Mouse (Mus musculus) layer of hippocampus, postnatal 25 days (tissue): ENCODE measurements around the gene Pign. TPM values are rescaled to one million over a fixed set of nuclear protein-coding genes. Genes with fewer than 3 reads are reported as not detected.

Experiments used
- DNase-seq, 2 experiments: peaks; one replicate each; pipeline ENCODE4 v3.0.0; 2022; ENCODE audit warnings: mixed read lengths in 2 of 2, low spot score in 1 of 2; ENCODE audit errors: extremely low spot score in 1 of 2
- total RNA-seq, 2 experiments: library from RNA; stranded (reverse); gene quantifications; 2 replicates each; pipeline ENCODE4 v1.2.3; 2021

Gene Pign
- total RNA-seq: 10 to 100 TPM; 16.6 to 19.7 TPM

DNA sequence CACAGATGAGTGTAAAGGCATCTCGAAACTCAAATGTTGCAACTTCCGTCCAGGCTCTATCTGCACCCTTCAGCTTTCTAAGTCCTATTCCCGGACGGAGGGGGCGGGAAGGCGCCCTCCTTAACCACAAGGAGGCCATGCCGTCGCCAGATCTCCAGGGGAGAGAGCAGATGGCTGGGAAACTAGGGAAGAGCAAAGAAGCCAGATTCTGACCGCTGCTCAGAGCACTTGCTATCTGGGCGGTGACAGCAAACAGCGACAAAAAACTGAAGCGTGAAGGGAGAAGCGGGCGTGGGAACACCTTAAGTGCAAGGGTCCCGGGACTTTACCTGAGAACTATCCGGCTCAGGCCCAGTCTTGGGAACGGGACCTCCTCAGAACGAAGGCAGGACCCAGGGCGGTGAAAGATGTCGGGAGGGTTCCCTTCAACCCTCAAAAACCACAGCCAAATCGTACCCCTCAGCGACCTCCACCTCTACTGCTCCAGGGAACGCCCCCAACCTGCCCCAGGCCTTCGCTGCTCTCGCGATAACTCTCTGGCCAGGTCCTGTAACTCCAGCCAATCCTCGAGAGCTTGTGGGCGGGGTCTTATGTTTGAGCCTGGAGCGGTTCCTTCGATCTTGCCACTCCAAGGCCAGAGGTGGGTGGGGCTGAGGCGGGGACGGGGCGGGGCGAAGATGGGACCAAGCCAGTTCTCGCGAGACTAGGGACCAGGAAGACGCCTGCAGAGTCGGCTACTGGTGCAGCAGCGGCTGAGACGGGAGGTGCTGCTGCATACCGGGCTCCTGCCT lies at the start of gene Pign, which contains the start of gene Relch:
Gene Pign, minus strand, starts transcription at position 507 of the 791 bp plus-strand sequence.
Gene Relch, plus strand, starts transcription at position 691 of the 791 bp plus-strand sequence.
- peak; percentile 87 for DNase-seq

DNA sequence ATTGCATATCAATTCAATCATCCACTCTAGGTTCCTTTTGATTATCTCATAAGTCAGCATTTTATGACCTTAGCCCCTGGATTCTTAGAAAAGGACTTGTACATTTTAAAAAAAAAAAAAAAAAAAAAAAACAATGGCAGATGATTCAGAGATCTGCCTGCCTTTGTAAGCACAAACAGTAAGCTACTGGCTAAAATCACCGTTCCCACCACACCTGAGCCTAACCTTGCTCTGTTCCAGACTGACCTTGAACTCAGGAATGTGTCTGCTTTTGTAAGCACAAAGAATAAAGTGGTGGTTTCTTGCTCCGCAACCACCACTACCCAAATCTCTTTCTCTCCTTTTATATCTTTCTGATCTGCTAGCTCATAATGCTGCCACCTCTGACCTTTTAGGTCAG lies 49.3 kb upstream of the Pign start:
- DNase-seq: no peak

DNA sequence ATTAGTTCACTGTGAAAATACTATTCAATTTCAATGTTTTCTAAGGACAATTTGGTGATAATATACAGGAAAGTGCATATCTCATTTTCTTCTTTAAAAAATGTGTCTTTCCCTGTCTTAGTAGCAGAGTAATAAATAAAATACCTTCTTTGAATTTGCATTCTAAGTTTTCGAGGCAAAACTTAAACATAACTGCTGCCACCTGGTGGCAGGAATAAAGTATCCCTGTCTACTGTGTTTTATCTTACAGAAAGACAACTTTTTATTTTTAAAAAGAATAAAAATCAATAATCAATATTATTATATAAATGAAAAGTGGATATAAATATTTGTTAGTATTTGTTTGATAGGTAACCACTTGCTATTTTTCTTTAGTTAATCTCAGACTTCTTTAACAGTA lies 47.8 kb upstream of the Pign start:
- peak in 1 of 2 experiments; percentile 51 for DNase-seq

DNA sequence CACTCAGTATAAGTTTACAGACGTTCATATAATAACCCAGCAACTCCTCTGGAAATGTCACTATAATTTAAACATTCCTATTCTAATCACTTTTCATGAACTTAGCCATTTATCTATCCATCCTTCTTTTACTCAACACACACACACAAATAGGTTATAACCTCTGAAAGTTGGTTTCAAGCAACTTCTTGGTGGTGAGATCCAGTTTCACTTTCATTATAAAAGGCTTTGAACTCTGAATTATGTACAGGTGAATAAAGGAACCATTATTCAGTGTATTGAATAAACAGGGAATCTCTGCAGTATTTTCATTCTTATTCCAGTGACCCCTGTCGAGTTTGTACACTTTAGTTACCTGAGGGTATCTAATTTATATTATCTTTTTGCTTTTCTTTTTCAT lies 45.9 kb upstream of the Pign start:
- no peak for DNase-seq

DNA sequence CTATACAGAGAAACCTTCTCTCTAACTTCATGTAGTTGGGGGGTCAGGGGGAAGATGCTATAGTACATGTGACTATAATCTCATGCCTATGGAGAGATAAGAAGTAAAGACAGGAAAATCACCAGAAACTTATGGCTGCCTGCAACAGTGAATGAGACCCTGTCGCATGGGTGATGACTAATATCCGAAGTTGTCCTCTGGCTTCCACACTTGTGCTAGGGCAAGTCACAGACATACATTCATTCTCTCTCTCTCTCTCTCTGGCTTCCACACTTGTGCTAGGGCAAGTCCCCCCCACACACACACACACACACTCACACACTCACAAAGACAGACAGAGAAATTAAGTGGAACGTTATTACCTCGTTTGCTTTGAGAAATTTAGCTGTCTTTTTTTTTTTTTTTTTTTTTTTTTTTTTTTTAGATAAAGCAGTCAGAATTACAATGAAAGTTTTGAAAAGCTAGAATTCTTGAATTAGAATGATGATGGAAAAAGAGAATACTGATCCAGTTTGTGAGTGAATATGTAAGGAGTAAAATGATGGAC lies 37.6 kb upstream of the Pign start:
- DNase-seq: no peak

DNA sequence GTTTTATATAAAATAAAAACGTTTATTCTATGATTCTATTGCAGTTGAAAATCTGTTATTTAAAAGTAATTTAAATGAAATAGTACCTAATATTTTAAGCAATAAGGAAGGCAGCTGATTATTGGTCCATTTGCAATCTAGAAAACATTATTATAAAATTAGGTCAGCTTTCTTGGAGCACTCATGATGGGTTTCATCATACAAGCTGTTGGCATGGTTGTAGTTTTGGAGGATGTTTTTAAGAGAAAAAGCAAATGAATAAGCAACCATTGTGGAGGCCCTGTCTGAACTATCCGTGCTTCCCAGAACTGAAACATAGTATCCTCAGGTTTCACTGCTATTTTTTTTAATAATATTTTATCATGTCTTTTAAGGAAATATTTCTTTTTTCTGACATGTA lies 32.1 kb upstream of the Pign start:
- no peak for DNase-seq

DNA sequence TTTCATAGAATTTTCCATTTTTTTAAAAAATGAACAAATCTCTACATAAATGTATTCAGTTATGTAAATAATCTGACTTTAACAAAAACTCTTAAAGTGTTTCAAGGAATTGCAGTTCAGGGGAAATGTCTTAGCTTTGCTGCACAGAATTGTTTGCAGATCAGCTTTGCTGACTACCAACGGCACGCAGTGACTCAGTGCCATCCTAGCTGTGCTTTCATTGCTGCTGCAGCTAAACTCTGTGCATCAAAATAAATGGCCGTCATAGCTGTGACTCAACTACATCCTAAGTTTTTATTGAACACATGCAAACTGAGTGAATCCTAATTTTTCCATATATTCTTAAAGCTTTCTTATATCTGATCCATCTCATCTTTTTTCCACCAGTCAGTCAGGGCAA lies 22.0 kb upstream of the Pign start:
- DNase-seq: no peak

DNA sequence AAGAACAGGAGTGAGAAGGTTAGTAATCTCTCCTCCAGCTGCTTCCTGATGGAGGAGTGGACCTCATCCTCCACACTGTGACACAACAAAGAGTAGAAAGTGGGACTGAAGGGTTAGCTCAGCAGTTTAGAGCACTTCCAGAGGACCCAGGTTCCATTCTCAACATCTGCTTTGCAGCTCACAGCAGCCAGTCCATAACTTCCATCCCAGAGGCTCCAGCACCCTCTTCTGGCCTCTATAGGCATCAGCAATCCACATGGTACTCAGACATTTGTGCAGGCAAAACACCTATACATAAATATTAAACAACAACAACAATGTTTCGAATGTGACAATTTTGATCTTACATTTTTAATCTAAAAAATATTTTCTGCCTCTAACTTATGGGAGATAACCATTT lies 17.1 kb upstream of the Pign start:
- no peak for DNase-seq

DNA sequence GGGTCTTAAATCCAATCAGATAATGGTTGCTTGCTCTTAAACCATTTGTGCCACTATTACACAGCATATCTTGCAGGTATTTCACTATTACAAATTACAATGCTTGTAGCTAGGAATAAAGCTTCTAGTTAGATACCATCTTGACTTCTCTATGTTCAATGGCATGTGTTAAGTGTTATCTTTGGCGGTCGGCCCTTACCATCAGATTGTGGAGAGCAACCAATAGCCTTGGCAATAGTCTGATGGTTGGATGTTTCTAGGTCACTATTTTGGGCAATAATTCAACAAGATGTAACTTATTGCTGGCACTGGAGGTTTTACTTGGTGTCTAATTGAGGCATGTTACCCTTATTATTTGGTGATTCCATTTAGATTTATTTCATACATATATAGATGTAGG lies 11.3 kb upstream of the Pign start:
- DNase-seq: no peak

DNA sequence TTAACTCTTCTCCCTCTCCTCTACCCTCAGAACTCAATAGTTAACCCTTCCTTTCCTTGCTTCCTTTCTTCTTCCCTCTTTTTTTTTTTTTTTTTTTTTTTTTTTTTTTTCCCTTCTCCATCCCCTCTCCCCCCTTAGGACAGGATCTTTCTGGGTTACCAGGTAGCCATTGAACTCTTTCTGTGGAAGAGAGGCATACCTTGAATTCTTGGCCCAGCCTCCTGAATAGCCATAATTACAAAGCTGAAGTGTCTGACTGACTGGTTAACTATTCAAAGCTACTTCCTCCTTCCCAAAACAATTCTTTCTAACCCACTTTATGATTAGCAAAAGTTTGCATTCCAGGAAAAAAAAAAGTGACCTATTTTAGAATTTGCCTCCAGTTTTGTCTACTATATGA lies 6.2 kb upstream of the Pign start:
- no peak for DNase-seq

DNA sequence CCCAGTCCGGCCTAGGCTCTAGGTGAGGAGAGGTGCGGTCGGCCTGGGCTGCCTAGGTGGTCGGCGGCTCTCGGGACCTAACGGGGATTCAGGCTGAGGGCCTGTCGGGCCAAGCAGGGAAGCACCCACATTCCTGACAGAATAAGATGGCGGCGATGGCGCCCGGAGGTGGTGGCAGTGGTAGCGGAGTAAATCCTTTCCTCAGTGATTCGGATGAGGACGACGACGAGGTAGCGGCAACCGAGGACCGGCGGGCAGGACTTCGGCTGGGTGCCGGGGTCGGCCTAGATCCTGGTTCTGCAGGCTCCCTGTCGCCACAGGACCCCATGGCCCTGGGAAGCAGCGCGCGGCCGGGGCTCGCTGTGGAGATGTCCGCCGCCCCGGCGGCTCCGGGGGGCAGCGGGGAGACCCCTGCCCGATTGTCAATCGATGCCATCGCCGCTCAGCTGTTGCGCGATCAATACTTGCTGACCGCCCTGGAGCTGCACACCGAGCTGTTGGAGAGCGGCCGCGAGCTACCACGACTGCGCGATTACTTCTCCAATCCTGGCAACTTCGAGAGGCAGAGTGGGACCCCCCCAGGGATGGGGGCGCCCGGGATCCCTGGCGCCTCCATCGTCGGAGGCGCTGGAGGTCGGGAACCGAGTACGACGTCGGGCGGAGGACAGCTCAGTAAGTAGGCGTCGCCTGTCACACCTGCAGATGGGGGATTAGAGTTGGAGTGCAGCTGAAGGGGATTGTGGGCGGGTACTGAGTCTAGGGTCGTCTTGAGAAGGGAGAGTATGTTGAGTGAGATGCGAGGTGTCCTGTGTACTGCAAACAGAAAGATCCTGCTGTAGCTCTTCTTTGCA lies 710 bp upstream of the Pign start:
- peak; percentile 13 to 21 for DNase-seq

DNA sequence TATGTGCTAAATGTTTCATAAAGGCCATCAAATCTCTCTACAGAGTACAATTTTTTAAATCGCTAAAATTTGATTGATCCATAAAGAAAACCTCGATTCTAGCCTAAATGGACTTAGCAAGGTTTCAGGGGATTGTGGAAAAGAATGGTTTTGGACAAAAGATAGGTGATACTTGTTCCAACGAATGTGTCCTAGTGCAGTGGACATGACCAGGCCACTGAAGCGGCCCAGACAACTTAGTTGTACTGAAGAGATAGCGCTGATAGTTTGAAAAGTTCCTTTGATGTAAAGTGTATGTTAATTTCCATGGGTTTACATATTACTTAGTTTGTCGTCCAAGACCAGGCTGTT lies 682 bp downstream of the Pign start:
- no peak for DNase-seq

DNA sequence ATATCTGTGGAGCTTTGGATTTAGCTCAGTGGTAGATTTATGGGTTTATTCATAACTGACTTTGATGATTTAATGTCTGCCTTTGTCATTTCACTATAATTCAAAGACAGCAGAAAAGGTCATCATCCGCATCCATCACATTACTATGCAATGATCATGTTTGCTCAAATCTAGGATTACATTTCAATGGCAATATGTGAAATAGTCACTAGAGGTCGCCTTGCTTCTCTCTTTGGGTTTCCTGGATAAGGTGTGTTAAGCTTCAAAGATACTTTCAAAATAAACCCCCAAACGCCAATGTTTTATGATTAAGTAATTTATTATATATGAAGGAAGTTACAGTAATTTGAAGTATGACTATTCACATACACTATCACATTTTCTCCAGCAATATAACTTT lies 3.5 kb downstream of the Pign start:
- peak in 1 of 2 experiments; percentile 18 for DNase-seq

DNA sequence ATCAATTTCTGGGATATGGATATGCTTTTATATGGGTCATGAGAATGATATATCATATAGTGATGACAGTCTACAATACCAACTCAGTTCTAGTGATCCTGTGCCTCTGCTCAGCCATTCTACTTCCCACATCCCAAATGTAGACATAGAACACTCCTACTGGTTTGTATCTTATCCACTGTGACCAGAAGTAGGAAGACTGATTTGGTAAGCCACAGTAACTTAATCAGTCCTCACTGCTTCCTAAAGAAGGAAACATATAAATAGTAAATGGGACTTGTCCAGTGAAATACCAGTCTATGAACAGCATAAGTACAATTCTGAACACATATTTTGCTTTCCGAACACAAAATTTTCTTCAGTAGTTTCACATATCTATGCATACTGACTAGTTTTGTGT lies 9.5 kb downstream of the Pign start:
- no peak for DNase-seq

DNA sequence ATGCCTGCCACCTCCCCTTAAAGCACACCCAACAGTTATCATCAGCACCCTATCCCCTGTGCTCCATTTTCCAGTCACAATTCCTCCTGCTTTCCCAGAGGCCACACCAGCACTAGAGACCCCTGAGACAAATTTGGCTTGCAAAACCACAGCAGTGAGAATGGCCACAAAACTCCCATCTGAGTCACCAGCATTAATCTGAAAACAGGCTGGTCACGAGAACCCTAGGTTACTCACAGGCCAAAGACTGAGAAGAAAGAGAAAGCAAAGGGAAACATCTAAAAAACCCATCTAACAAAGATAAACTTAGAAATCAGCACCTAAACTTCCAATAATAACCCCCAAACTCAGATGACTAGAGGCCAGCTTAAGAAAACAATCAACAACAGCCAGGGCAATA lies 12.8 kb downstream of the Pign start:
- DNase-seq: no peak

DNA sequence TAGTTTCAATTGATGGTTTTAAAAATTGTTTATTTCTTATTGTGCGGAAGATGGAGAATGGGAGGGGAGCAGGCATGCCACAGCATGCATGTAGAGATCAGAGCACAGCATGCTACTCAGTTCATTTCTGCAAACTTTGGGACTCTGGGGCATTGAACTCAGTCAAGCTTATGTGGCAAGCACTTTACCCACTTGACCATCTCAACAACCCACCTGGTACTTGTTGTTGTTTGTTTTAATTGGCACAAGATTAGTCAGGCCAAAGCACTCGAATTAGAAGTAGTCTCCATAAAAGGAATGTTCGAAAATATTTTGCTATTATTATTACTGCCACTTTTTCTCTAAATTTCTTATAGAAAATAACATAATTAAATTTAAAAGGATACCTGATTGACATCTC lies 19.4 kb downstream of the Pign start:
- no peak for DNase-seq

DNA sequence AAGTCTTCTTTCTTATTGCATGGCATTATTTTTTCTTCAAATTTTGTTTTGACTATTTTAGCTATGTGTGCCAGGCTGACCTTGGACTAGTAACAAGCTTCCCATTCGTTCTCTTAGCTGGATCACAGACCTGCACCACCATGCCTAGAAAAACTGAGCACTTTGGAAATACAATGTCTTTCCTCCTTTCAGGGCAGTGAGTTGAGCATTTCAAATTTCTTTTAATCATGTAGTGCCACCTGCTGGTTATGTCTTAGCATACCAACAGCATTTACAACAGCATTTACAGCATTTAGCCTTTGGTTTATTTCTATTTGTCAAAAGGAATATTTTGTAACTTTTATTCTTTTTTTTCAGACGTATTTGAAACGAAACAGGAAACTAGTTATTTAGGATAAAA lies 33.0 kb downstream of the Pign start:
- no peak for DNase-seq

DNA sequence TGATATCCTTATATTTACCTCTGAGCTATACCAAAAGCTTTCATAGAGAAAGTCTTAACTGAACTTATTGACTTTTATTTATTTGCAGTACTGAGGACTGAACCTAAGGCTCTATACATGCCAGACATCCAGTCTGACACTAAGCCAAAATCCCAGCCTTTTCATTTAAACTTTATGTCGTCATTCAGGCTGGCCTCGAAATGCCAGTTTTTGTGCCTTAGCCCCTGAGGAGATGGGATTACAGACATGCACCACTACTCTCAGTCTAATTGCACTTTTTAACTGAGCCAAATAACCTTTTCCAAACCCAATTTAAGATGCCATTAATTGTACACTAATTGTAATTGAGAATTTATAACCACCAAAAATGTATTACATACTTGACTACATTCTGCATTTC lies 73.8 kb downstream of the Pign start:
- no peak for DNase-seq

DNA sequence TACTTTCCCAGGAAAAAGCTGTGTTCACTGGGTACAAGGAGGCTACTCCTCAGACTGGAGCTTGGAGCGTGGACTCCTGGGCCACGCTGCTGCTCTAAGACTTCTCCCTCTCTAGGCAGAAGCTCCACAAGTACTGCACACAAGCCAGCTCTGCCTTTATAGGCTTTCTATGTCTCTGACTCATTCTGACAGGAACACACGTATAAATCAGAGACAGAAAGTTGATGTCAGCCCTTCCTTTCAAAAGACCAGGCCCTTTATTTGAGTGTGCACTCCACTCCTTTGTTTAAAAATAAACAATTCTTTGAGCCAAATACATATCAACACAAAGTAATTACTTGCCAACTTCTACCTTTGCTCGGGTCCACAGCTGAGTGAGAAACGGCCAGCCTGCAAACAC lies 74.8 kb downstream of the Pign start:
- no peak for DNase-seq

DNA sequence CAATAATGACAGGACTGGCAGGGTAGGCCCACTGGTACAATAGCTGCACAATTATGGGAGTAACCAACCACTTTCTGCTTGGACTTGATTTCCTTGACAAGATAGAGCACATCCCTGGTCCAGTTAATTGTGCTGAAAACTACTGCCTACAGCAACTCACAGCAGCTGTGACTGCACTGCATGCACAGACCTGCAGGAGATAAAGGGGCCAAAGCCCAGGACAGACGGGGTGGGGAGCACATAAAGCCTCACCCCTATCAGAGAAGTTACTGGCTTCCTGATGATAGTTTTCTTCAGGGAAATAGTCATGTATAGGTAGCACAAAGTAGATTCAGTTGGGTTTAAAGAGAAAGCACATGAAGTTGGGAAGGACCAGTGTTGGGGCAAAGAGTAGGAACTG lies 80.7 kb downstream of the Pign start:
- DNase-seq: no peak

DNA sequence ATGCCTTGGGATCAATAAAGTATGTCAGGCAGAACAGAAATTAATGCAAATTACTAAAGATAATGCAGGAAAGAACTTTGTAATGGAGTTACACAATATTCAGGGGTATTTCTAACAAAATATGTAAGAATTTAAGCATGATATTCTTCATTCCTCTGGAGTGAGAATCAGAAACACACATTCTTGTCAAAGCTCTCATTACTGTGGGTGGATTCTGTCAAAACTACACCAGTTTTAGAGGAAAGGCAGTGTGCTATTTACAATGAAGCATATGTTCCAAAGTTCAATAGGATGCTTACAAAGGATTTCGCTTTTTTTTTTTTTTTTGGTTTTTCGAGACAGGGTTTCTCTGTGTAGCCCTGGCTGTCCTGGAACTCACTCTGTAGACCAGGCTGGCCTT lies 82.6 kb downstream of the Pign start:
- no peak for DNase-seq

DNA sequence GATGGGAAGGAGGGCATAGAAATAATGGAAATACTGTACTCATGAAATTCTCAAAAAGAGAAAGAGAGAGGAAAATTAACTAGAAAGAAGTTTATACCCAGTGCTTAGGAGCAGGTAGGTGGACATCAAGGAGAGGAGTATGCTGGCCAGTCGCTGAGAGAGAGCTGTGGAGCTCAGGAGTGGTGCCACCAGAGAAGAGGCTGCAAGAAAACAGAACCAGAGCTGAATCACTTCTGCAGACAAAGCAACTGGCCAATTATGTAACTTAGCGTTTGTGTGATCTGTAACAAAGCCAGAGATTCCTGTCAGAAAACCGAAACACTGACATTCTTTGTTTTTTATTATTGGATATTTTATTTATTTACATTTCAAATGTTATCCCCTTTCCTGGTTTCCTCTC lies 97.4 kb downstream of the Pign start:
- DNase-seq: no peak
